Mouse (Mus musculus): Measurements from ENCODE around the gene Wdr49.
"Not testable (repeated sequence)": the region's sequence is repeated elsewhere in the genome, so short reads cannot be mapped to it uniquely, and the experiment has no call there.

Wdr49 gene

DNA sequence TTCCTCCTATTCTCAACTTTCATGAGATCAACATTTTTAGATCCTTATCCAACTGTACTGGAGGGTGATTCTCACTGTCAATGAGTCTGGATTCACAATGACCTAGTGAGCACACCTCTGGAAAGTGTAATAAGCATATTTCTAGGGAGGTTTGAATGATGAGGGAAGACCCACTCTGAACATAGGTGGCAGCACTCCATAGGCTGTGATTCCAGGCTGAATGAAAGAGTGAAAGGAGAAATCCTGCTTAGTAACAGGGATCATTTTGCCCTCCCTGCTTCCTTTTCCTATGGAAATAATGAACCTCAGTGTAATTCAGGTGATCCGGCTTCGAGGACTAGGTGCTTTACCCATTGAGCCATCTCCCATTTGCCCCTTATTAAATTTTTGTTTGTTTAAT lies 180.9 kb downstream of the Wdr49 start:
- no peak for DNase-seq (ENCODE audit: low read depth, low spot score)

DNA sequence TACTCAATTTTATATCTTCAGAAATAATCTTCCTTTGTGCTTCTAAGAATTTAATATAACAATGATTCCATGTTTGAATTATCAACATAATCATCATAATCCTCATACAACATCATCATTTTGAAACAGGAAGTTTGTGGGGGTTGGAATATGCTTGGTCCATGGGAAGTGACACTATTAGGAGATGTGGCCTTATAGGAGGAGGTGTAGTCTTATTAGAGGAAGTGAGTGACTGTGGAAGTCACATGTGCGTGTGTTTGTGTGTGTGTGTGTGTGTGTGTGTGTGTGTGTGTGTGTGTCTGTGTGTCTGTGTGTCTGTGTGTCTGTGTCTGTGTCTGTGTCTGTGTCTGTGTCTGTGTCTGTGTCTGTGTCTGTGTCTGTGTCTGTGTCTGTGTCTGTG lies 182.5 kb downstream of the Wdr49 start:
- DNase-seq (ENCODE audit: low read depth, low spot score), result not testable (repeated sequence)

DNA sequence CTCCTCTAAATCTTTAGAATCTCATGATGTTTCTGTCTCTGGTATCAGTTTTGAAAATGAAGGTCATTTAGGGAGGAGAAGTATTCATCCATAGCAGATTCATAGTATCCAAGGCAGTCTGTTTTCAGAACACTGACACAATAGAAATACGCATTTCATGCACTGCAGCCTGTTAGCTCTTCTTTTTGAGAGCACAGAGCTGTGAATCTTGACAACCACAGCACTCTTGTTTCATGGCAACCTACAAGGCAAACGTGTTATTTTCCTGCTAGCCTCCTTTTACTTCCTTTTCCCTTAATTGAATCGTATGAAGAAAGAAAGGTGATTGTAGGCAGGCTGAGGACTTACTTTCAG lies 184.2 kb downstream of the Wdr49 start:
- peak; percentile 42 for DNase-seq (ENCODE audit: low read depth, low spot score)

DNA sequence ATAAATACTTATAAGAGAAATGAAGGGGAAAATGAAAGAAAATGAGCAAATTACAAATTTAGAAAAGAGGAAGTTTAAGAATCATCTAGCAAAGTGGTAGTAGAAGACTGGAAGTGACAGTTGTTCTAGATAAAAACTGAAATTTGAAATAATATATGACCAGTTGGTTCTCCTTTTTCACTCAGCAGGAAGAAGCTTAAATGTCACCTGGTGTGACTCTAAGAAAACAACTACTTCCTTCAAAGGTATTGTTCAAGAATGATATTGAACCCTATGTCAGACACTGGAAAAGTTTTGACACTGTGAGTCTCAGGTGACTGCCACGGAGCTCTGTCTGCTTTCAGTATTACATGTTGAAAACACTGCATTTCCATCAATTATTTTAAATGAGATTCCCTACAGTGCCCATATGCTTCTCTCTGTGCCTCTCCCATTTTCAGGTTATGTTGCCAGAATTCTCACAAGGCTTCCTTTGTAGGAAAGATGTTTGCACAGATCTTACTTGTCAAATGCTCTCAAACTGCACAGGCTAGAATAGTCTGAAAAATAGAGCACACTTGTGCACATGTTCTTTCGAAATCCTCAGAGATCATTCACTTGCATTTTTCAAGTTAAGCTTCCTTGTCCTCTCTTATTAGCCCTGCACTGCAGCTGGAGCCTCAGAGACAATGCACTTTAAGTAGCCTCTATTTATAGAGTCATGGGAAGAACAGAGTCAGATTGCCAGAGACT lies 184.8 kb downstream of the Wdr49 start:
- DNase-seq (ENCODE audit: low read depth, low spot score), result peak; percentile 66

DNA sequence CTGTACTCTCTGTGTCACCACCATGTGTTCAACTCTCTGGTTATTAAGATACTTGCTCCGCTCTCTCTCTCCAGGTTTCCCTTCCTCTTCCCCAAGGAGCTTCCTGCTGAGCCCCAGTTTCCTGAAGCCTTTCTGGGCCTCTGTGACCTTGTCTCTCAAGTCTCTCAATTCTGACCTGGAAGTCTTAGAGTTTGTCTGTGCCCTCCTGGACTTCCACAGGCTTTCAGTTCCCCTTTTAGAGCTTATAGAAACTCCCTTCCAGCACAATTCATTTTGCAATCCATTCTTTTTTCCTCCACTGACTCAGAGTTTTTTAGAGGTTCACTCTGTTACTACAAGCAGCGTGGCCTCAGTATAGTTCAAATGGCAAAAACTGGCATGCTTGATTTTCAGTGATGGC lies 188.7 kb downstream of the Wdr49 start:
- DNase-seq (ENCODE audit: low read depth, low spot score), result no peak

DNA sequence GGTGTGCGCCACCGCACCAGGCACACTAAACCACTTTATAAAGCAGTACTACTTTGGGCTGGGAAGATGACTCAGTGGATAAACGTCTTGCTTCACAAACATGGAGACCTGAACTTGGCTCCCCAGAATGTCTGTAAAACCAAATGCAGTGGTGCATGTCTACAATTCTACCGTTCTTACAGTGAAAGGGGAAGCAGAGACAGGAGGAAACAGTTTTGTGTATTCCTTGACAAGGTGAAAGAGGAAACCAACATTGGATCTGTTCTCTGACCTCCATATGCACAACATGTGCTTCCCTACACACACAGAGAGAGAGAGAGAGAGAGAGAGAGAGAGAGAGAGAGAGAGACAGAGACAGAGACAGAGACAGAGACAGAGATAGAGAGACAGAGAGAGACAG lies 204.5 kb downstream of the Wdr49 start:
- no peak for DNase-seq (ENCODE audit: low read depth, low spot score)

DNA sequence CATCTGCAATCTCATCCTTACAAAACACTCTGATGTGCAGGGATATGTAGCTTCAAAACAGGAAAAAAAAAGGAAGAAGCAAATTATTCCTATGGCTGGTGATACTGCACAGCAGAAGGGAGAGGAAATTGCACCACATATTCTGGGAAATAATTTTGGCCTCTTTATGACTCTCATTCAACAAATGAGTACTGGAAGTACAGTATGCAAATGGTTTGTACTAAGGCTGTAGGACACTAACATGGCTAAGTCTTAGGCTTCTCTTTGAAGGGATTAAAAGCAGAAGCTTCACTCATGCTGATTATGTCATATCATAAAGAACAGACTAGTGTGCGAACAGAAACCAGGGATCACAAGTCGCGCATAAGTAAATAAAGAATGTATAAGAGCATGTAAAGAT lies 205.4 kb downstream of the Wdr49 start:
- DNase-seq (ENCODE audit: low read depth, low spot score), result no peak

DNA sequence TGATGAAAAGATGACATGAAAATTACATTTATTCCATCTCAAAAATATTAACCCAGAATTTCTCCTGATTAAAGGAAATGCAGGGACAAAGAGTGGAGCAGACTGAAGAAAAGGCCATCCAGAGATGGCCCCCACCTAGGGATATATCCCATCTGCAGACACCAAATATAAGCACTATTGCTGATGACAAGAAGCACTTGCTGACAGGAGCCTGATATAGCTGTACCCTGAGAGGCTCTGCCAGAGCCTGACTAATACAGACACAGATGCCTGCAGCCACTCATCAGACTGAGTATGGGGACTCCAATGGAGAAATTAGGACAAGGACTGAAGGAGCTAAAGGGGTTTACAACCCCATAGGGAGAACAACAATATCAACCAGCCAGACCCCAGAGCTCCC lies 206.8 kb downstream of the Wdr49 start:
- no peak for DNase-seq (ENCODE audit: low read depth, low spot score)

DNA sequence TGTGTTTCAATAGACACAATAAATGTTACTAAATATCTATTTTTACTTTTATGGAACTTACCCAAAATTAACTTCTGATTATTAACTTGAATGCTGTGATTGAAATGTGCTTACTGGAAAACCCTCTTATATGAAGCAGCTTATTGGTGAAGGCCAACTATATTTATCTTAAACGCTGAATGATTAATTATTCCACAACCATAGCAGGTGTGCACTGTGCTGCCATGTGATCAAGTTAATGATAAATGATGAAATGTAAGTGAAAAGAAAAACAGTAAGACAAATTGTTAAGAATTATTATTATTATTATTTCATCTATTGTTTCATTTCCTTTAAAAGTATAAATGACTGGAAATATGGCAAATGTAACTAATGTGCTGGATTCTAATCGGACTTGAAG lies 212.0 kb downstream of the Wdr49 start, which contains the start of gene Serpini2:
Serpini2 (minus strand) TSS at position 101 of the 400 bp plus-strand sequence.
- no peak for DNase-seq (ENCODE audit: low read depth, low spot score)

DNA sequence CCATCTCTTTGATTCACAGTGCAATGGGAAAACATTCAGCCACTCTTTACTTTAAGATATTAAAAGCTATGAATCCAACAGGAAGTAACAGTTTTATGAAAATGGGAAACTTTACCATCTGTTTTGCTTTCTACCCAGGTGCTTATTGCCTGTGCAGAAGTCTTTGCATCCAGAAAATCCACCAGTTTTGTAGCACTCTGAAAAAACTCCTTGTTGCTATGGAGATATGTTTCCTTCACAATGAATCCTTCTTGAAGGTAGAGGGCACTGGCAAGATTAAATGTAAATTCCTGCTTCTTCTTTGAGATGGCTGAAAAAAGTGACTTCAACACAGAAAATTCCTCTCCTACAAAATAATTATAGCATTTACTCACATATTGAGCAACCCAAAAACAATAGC lies 222.6 kb downstream of the Wdr49 start:
- peak; percentile 74 for DNase-seq (ENCODE audit: low read depth, low spot score)
